Mouse (Mus musculus): ENCODE measurements around the gene Palld. TPM values are rescaled to one million over a fixed set of nuclear protein-coding genes. Genes with fewer than 3 reads are reported as not detected.

Palld gene
- polyA plus RNA-seq, 1 experiment = 0.02 TPM

GRCm38 (mm10) chr8:61574526-61574925, 328.0 kb downstream of the Palld start:
- Histone ChIP-seq H3K27me3 (ENCODE audit: control insufficient read depth) (no peaks in the 10 kb centered on the region), H3K4me3 (replicated peaks) (no peak overlapping the region), H3K36me3 (ENCODE audit: control insufficient read depth) (no peaks in the 10 kb centered on the region), H3K9me3 (ENCODE audit: control insufficient read depth, low read length) (no peaks in the 10 kb centered on the region), H3K4me1 (ENCODE audit: control insufficient read depth) (no peaks in the 10 kb centered on the region)
- TF ChIP-seq GATA1 (IDR thresholded peaks at IDR 0.05; ENCODE audit: low read length) = no peak
- TF ChIP-seq TAL1 (IDR thresholded peaks at IDR 0.05; ENCODE audit: low read length) = no peak

GRCm38 (mm10) chr8:61573179-61573937, 329.1 kb downstream of the Palld start:
- no peak for TF ChIP-seq TAL1 (IDR thresholded peaks at IDR 0.05; ENCODE audit: low read length)
- no peak for TF ChIP-seq GATA1 (IDR thresholded peaks at IDR 0.05; ENCODE audit: low read length)
- Histone ChIP-seq H3K4me3 (replicated peaks) (no peak overlapping the region), H3K4me1 (ENCODE audit: control insufficient read depth) (no peaks in the 10 kb centered on the region)

DNA sequence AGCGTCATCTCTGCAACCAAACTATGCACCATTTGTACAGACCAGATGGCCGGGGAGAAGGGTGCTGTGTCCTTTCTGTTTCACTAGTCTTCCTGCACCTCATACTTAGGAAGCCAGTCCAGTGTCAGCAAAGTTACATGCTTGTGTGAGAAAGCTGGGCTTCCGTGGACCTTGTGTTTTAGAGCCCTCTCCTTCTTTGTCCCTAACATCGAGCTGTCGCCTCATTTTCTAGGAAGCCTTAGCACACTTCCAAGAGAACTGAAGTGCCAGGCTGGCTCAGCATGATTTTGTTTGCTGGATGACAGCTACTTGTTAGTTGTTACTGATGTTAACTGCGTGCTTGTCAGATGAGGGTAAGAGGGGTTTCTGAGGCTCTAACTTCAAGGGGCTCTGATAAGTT, 329.8 kb downstream of the Palld start:
- H3K27me3 ChIP-seq (ENCODE audit: control insufficient read depth) = no peaks in the 10 kb centered on the region
- H3K4me3 ChIP-seq (replicated peaks) = no peak overlapping the region
- TF ChIP-seq TAL1 (IDR thresholded peaks at IDR 0.05; ENCODE audit: low read length) = no peak
- no peak for TF ChIP-seq GATA1 (IDR thresholded peaks at IDR 0.05; ENCODE audit: low read length)
- H3K9me3 ChIP-seq (ENCODE audit: control insufficient read depth, low read length) = no peaks in the 10 kb centered on the region
- H3K36me3 ChIP-seq (ENCODE audit: control insufficient read depth) = no peaks in the 10 kb centered on the region
- H3K4me1 ChIP-seq (ENCODE audit: control insufficient read depth) = no peaks in the 10 kb centered on the region

More at GRCm38 (mm10) chr8:61573179-61573937, 329.1 kb downstream of the Palld start:
- Histone ChIP-seq H3K27me3 (ENCODE audit: control insufficient read depth) (no peaks in the 10 kb centered on the region), H3K9me3 (ENCODE audit: control insufficient read depth, low read length) (no peaks in the 10 kb centered on the region), H3K36me3 (ENCODE audit: control insufficient read depth) (no peaks in the 10 kb centered on the region)

DNA sequence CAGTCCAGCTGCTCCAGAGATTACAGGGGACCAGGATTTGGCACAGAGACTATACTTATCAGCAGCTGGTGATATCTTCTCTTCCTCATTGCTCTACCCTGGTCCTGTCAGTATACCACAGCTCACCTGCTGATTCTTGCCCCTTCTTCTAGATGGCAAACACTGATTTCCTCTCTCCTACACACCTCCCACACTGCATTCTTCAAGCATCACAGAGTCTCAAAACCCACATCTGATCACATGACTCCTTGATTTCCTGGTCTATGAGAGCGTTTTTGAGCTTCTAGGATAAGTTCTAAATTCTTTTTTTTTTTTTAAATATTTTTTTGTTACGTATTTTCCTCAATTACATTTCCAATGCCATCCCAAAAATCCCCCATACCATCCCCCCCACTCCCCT, 331.9 kb downstream of the Palld start:
- Histone ChIP-seq H3K27me3 (ENCODE audit: control insufficient read depth) (no peaks in the 10 kb centered on the region), H3K4me1 (ENCODE audit: control insufficient read depth) (no peaks in the 10 kb centered on the region), H3K4me3 (replicated peaks) (no peak overlapping the region), H3K36me3 (ENCODE audit: control insufficient read depth) (no peaks in the 10 kb centered on the region), H3K9me3 (ENCODE audit: control insufficient read depth, low read length) (no peaks in the 10 kb centered on the region)
- TF ChIP-seq TAL1 (IDR thresholded peaks at IDR 0.05; ENCODE audit: low read length) (no peak), GATA1 (IDR thresholded peaks at IDR 0.05; ENCODE audit: low read length) (no peak)

DNA sequence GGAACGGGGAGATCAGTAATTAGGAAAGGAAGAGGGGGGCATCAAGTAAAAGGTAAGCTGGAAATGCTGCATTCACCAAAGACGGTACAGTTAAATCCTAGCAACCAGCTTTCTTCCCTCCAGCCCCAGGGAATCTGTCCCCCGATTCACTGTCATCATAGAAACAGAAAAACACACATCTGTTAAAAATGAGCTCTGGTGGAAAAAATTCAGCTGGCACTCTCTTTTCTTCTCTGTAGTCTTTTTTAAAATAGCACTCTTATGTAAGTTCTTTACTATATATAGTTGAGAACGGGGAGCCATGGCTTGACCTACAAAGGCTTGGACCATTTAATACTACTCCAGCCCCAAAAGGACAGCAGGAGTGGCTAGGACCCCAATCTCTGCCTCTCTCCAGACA, 332.8 kb downstream of the Palld start:
- Histone ChIP-seq H3K27me3 (ENCODE audit: control insufficient read depth) (no peaks in the 10 kb centered on the region), H3K9me3 (ENCODE audit: control insufficient read depth, low read length) (no peaks in the 10 kb centered on the region), H3K36me3 (ENCODE audit: control insufficient read depth) (no peaks in the 10 kb centered on the region), H3K4me1 (ENCODE audit: control insufficient read depth) (no peaks in the 10 kb centered on the region), H3K4me3 (replicated peaks) (no peak overlapping the region)
- TF ChIP-seq GATA1 (IDR thresholded peaks at IDR 0.05; ENCODE audit: low read length) (no peak), TAL1 (IDR thresholded peaks at IDR 0.05; ENCODE audit: low read length) (no peak)

GRCm38 (mm10) chr8:61569211-61569610, 333.3 kb downstream of the Palld start:
- Histone ChIP-seq H3K4me3 (replicated peaks) (no peak overlapping the region), H3K36me3 (ENCODE audit: control insufficient read depth) (no peaks in the 10 kb centered on the region), H3K4me1 (ENCODE audit: control insufficient read depth) (no peaks in the 10 kb centered on the region), H3K9me3 (ENCODE audit: control insufficient read depth, low read length) (no peaks in the 10 kb centered on the region), H3K27me3 (ENCODE audit: control insufficient read depth) (no peaks in the 10 kb centered on the region)
- TF ChIP-seq GATA1 (IDR thresholded peaks at IDR 0.05; ENCODE audit: low read length) (no peak), TAL1 (IDR thresholded peaks at IDR 0.05; ENCODE audit: low read length) (no peak)

GRCm38 (mm10) chr8:61563378-61563777, 339.1 kb downstream of the Palld start:
- Histone ChIP-seq H3K4me1 (ENCODE audit: control insufficient read depth) (no peaks in the 10 kb centered on the region), H3K36me3 (ENCODE audit: control insufficient read depth) (no peaks in the 10 kb centered on the region), H3K9me3 (ENCODE audit: control insufficient read depth, low read length) (no peaks in the 10 kb centered on the region), H3K4me3 (replicated peaks) (no peak overlapping the region), H3K27me3 (ENCODE audit: control insufficient read depth) (no peaks in the 10 kb centered on the region)
- TF ChIP-seq TAL1 (IDR thresholded peaks at IDR 0.05; ENCODE audit: low read length) (no peak), GATA1 (IDR thresholded peaks at IDR 0.05; ENCODE audit: low read length) (no peak)

DNA sequence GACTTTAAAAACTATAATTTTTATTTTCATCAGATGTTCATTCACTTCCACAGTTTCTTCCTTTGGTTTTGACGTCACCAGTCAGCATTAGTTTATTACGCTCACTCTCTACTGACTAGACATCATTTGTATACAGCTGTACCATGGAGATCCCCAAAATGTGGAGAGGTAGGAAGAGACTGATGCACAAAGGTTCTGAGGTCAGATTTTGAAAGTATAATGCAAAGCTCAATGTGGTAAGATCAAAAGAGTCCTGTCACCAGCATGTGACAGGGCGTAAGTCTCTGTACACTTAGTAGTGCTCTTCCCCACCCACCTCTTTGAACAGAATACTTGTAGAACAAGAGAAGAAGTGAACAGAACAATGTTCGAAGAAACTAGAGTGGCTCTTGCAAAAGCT, 339.9 kb downstream of the Palld start:
- Histone ChIP-seq H3K4me1 (ENCODE audit: control insufficient read depth) (no peaks in the 10 kb centered on the region), H3K9me3 (ENCODE audit: control insufficient read depth, low read length) (no peaks in the 10 kb centered on the region), H3K36me3 (ENCODE audit: control insufficient read depth) (no peaks in the 10 kb centered on the region), H3K27me3 (ENCODE audit: control insufficient read depth) (no peaks in the 10 kb centered on the region), H3K4me3 (replicated peaks) (no peak overlapping the region)
- no peak for TF ChIP-seq TAL1 (IDR thresholded peaks at IDR 0.05; ENCODE audit: low read length)
- no peak for TF ChIP-seq GATA1 (IDR thresholded peaks at IDR 0.05; ENCODE audit: low read length)

- Histone ChIP-seq H3K9me3 (ENCODE audit: control insufficient read depth, low read length) (no peaks in the 10 kb centered on the region), H3K4me1 (ENCODE audit: control insufficient read depth) (no peaks in the 10 kb centered on the region), H3K36me3 (ENCODE audit: control insufficient read depth) (no peaks in the 10 kb centered on the region), H3K27me3 (ENCODE audit: control insufficient read depth) (no peaks in the 10 kb centered on the region), H3K4me3 (replicated peaks) (no peak overlapping the region)
- TF ChIP-seq TAL1 (IDR thresholded peaks at IDR 0.05; ENCODE audit: low read length) (no peak), GATA1 (IDR thresholded peaks at IDR 0.05; ENCODE audit: low read length) (no peak)
Observed at GRCm38 (mm10) chr8:61561220-61561619, 341.3 kb downstream of the Palld start.

DNA sequence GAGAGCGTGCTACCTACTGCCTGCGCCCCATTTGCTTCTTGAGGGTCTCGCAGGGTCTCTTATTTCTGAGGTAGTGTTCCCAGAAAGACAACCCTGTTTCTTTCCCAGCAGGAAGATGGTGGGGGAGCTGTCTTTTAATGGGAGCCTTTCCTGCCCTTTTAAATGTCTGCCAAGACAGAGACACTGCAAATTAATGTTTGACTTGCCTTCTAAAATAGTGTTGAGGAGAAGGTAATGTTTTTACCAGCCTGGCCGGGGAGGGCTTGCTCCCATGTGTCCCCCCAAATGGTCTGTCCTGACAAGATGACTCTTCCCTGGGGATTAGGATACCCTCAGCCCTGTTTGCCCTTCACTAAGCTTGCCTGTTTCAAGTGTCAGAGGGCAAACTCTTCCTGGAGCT, 342.5 kb downstream of the Palld start:
- TF ChIP-seq TAL1 (IDR thresholded peaks at IDR 0.05; ENCODE audit: low read length) (no peak), GATA1 (IDR thresholded peaks at IDR 0.05; ENCODE audit: low read length) (no peak)
- Histone ChIP-seq H3K4me3 (replicated peaks) (no peak overlapping the region), H3K36me3 (ENCODE audit: control insufficient read depth) (no peaks in the 10 kb centered on the region), H3K27me3 (ENCODE audit: control insufficient read depth) (no peaks in the 10 kb centered on the region), H3K4me1 (ENCODE audit: control insufficient read depth) (no peaks in the 10 kb centered on the region), H3K9me3 (ENCODE audit: control insufficient read depth, low read length) (no peaks in the 10 kb centered on the region)
